Mouse (Mus musculus) myocyte (in vitro differentiated cells): ENCODE results near the gene Foxn1. TPM values are rescaled to one million over a fixed set of nuclear protein-coding genes. Genes with fewer than 3 reads are reported as not detected.

Source experiments
- H3K27me3 ChIP-seq: one replicate; pipeline ENCODE4 v1.6.1; 2011; ENCODE audit not compliant: control insufficient read depth, insufficient read depth, insufficient read length
- H3K36me3 ChIP-seq: one replicate; pipeline ENCODE4 v1.6.1; 2011; ENCODE audit not compliant: control insufficient read depth, insufficient read depth
- H3K4me2 ChIP-seq: one replicate; pipeline ENCODE4 v1.6.1; 2011; ENCODE audit warnings: low read depth, control low read depth
- H3K4me3 ChIP-seq: one replicate; pipeline ENCODE4 v1.5.1; 2011; ENCODE audit warnings: mild to moderate bottlenecking, control low read depth, moderate library complexity
- H3K79me2 ChIP-seq: one replicate; pipeline ENCODE4 v1.6.1; 2011; ENCODE audit not compliant: control insufficient read depth, insufficient read depth
- H3ac ChIP-seq: one replicate; pipeline ENCODE4 v1.6.1; 2011; ENCODE audit not compliant: control insufficient read depth, insufficient read length
- CEBPB ChIP-seq: IDR thresholded peaks from 2 replicates; pipeline ENCODE4 v1.6.1; 2011; ENCODE audit warnings: mild to moderate bottlenecking, moderate library complexity; ENCODE audit not compliant: poor library complexity, insufficient read depth, severe bottlenecking
- E2F4 ChIP-seq: IDR thresholded peaks from one replicate; pipeline ENCODE4 v1.6.1; 2011; ENCODE audit warnings: mild to moderate bottlenecking, control low read depth, moderate library complexity; ENCODE audit not compliant: insufficient read depth
- MAX ChIP-seq: IDR thresholded peaks from one replicate; pipeline ENCODE4 v1.6.1; 2011; ENCODE audit warnings: low read depth, mild to moderate bottlenecking, control low read depth
- MYOD1 ChIP-seq, 3 experiments: IDR thresholded peaks; one replicate each; pipeline ENCODE4 v1.6.1; 2011; ENCODE audit warnings: control low read depth in 2 of 3, low read depth in 2 of 3, mild to moderate bottlenecking in 2 of 3, moderate library complexity in 1 of 3; ENCODE audit not compliant: insufficient read length in 2 of 3, control insufficient read depth in 1 of 3
- MYOG ChIP-seq, 3 experiments: IDR thresholded peaks; one replicate each; pipeline ENCODE4 v1.6.1; 2011; ENCODE audit warnings: control low read depth in 2 of 3, low read depth in 2 of 3, mild to moderate bottlenecking in 2 of 3; ENCODE audit not compliant: insufficient read length in 2 of 3, control insufficient read depth in 1 of 3, insufficient read depth in 1 of 3
- POLR2A ChIP-seq: IDR thresholded peaks from one replicate; pipeline ENCODE4 v1.6.1; 2011; ENCODE audit warnings: low read depth, mild to moderate bottlenecking, control low read depth, moderate library complexity; ENCODE audit not compliant: insufficient read length
- POLR2AphosphoS2 ChIP-seq: IDR thresholded peaks from one replicate; pipeline ENCODE4 v1.6.1; 2011; ENCODE audit warnings: low read depth, control low read depth; ENCODE audit not compliant: insufficient read length
- REST ChIP-seq: IDR thresholded peaks from one replicate; pipeline ENCODE4 v1.6.1; 2011; ENCODE audit warnings: mild to moderate bottlenecking, control low read depth, moderate library complexity; ENCODE audit not compliant: insufficient read depth, insufficient read length
- SRF ChIP-seq: IDR thresholded peaks from one replicate; pipeline ENCODE4 v1.6.1; 2011; ENCODE audit warnings: low read depth; ENCODE audit not compliant: control insufficient read depth, insufficient read length
- TCF12 ChIP-seq: IDR thresholded peaks from one replicate; pipeline ENCODE4 v1.6.1; 2011; ENCODE audit warnings: mild to moderate bottlenecking, control low read depth; ENCODE audit not compliant: poor library complexity, insufficient read depth, severe bottlenecking
- TCF3 ChIP-seq: IDR thresholded peaks from one replicate; pipeline ENCODE4 v1.6.1; 2011; ENCODE audit warnings: low read depth, control low read depth; ENCODE audit not compliant: insufficient read length
- USF1 ChIP-seq: IDR thresholded peaks from one replicate; pipeline ENCODE4 v1.6.1; 2011; ENCODE audit warnings: low read depth, mild to moderate bottlenecking, control low read depth, moderate library complexity
- polyA plus RNA-seq: library from polyadenylated mRNA; unstranded; fragments of >200 nt; fragmentation: generic; extraction: Trizol; gene quantifications from one replicate; pipeline ENCODE4 v1.2.1, GENCODE M21; 2012; ENCODE audit warnings: missing spikeins

Gene Foxn1
- polyA plus RNA-seq, 1 experiment = 0.01 TPM

DNA sequence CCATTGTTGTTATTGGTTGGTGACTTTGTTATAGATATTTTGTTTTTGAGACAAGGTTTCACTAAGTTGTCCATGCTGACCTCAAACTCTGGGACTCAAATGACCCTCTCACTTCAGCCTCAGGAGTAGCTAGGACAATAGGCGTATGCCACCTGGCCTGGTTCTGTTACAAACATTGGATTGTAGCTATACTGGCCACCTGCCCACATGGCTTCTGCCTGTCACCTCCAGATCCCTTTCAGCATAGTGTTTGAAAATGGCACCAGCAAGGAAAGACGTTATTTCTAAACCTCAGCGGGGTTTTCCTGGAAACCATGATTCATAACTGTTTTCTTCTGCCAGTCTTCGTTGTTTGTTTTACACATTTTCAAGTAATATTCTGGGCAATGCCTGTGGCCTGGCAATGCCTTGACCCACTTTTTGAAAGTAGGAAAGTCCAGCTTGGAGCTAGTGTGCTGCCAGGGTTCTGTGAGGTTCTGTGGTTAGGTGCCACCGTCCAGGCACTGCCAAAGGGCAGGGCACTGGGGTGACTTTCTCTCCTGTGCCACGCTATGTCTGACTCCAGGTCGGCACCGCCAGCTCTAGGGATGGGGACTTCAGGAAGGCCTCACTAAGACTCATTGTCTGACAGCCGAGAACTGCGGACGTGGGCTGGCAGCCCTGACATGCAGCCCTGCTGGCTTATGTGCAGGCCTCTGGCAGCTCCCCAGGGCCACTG lies 25.4 kb upstream of the Foxn1 start:
- Histone ChIP-seq H3K79me2 (no peaks in the 10 kb centered on the region), H3K36me3 (no peaks in the 10 kb centered on the region), H3ac (no peak overlapping the region), H3K4me3 (no peak overlapping the region), H3K27me3 (no peaks in the 10 kb centered on the region), H3K4me2 (no peak overlapping the region)
- TF ChIP-seq TCF3 (no peak), CEBPB (no peak), POLR2AphosphoS2 (no peak), TCF12 (no peak), E2F4 (no peak), REST (no peak), POLR2A (no peak), MYOG (IDR thresholded peaks at IDR 0.05; ENCODE audit: control insufficient read depth in 1 of 3, insufficient read depth in 1 of 3, insufficient read length in 2 of 3, low read depth in 2 of 3) (no peak), MYOD1 (IDR thresholded peaks at IDR 0.05; ENCODE audit: control insufficient read depth in 1 of 3, insufficient read length in 2 of 3, low read depth in 2 of 3) (no peak), SRF (no peak), USF1 (no peak), MAX (no peak)

DNA sequence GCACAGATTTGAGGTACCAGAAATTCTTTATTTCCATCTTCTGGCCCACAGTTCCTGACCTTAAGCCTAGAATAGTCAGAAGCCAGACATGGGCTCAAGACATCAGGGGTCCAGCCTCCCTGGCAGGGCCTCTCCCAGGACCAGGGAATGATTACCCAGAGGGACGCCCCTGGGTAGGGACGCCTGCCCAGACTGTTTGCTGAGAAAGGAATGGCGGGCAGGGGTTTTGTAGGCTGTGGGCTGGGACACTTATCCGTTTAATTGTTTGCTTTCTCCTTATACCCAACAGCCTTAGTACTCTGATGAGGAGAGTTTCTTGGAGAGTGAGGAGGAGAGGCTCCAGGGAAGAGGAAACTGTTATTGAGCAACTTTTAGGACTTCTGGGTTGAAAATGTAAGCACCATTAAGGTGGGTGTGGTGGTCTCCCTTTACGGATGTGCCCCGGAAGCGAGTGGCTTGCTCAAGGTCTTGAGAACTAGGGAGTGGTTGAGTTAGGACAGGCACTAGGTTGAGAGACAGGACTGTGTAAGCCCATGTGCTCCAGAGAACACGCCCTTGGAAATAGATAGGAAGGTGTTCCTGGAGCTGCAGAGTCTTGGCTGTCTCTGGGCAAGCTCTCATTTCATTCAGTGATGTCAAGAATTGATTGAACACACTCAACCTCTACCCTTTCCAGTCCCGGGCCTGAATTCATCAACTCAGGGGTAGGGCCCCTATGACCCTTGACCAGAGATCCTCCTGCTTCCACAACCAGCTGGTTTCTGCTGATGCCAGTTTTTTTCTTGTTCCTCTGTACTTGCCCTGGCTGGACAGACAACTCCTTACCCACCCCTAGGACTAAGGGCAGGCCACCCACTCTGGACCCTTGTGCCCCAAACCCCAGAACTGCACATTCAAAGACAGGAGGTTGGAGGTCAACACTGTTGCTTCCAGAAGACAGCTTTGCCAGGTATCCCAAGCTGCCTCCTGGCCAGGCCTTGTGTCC lies 22.2 kb upstream of the Foxn1 start:
- Histone ChIP-seq H3K36me3 (no peaks in the 10 kb centered on the region), H3K4me3 (no peak overlapping the region)
- TF ChIP-seq MYOG (IDR thresholded peaks at IDR 0.05; ENCODE audit: control insufficient read depth in 1 of 3, insufficient read depth in 1 of 3, insufficient read length in 2 of 3, low read depth in 2 of 3) (no peak), TCF3 (no peak), E2F4 (no peak), SRF (no peak), MYOD1 (IDR thresholded peaks at IDR 0.05; ENCODE audit: control insufficient read depth in 1 of 3, insufficient read length in 2 of 3, low read depth in 2 of 3) (no peak), TCF12 (no peak)

DNA sequence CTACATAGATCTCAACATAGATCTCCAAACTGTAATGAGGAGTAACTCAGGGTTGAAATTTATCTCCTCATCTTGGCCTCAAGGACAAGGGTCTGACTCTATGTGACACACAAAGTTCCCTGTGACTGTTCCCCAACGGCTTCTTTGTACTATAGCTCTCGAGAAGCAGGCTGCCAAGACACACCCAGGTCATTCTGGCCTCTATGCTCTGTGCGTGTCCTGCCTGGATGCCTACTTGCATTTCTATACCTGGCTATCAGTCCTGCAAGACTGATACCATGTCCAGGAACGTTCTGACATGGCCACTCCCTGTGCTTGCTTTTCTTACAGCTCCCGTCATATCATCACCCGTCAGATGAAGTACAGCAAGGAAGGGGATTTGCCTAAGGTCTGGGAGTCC lies 15.7 kb upstream of the Foxn1 start:
- Histone ChIP-seq H3K4me2 (no peak overlapping the region), H3K79me2 (no peaks in the 10 kb centered on the region), H3K4me3 (no peak overlapping the region), H3K27me3 (peaks cover 5% of the 10 kb centered on the region), H3ac (no peak overlapping the region), H3K36me3 (no peaks in the 10 kb centered on the region)
- TF ChIP-seq SRF = no peak
- TF ChIP-seq USF1 = no peak
- TF ChIP-seq POLR2AphosphoS2 = no peak
- no peak for TF ChIP-seq MAX
- TF ChIP-seq REST = no peak
- no peak for TF ChIP-seq CEBPB
- no peak for TF ChIP-seq POLR2A
- TF ChIP-seq MYOD1 (IDR thresholded peaks at IDR 0.05; ENCODE audit: control insufficient read depth in 1 of 3, insufficient read length in 2 of 3, low read depth in 2 of 3) = no peak
- no peak for TF ChIP-seq TCF3
- TF ChIP-seq TCF12 = no peak
- no peak for TF ChIP-seq E2F4
- no peak for TF ChIP-seq MYOG (IDR thresholded peaks at IDR 0.05; ENCODE audit: control insufficient read depth in 1 of 3, insufficient read depth in 1 of 3, insufficient read length in 2 of 3, low read depth in 2 of 3)

More for the DNA sequence above, 22.2 kb upstream of the Foxn1 start:
- peaks cover 5% of the 10 kb centered on the region for H3K27me3 ChIP-seq
- no peak overlapping the region for H3K4me2 ChIP-seq
- no peaks in the 10 kb centered on the region for H3K79me2 ChIP-seq
- H3ac ChIP-seq = no peak overlapping the region

DNA sequence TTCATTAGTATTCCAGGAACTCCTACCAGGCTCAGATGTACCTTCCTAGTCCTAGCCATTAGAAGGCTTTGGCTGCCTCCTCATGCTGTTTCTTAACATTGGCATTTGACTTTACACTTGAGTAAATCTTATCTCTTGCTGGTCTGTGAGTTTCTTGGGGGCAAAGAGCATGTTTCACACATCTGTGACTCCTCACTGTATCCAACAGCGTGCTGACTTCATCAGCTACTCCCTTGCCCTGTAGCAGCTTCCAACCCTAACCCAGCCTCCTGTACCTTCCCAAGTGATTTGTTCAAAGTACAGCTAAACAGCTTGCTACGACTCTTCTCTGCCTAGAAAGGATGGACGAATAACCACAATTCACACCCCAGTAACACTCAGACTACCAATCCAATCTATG lies 15.1 kb upstream of the Foxn1 start:
- no peak overlapping the region for H3K4me3 ChIP-seq
- H3K4me2 ChIP-seq = no peak overlapping the region
- no peak overlapping the region for H3ac ChIP-seq
- no peaks in the 10 kb centered on the region for H3K36me3 ChIP-seq
- H3K79me2 ChIP-seq = no peaks in the 10 kb centered on the region
- H3K27me3 ChIP-seq = peaks cover 5% of the 10 kb centered on the region
- TF ChIP-seq MYOD1 (IDR thresholded peaks at IDR 0.05; ENCODE audit: control insufficient read depth in 1 of 3, insufficient read length in 2 of 3, low read depth in 2 of 3) (no peak), E2F4 (no peak), MAX (no peak), TCF3 (no peak), REST (no peak), SRF (no peak), CEBPB (no peak), POLR2A (no peak), USF1 (no peak), TCF12 (no peak), POLR2AphosphoS2 (no peak), MYOG (IDR thresholded peaks at IDR 0.05; ENCODE audit: control insufficient read depth in 1 of 3, insufficient read depth in 1 of 3, insufficient read length in 2 of 3, low read depth in 2 of 3) (no peak)
